Mouse (Mus musculus) C2C12 (cell line): ENCODE data around the gene Mindy4.
"Not testable (repeated sequence)": the region's sequence is repeated elsewhere in the genome, so short reads cannot be mapped to it uniquely, and the experiment has no call there.

Experiments used
- CEBPB ChIP-seq: IDR thresholded peaks from one replicate; pipeline ENCODE4 v1.6.1; 2011; ENCODE audit warnings: low read depth, mild to moderate bottlenecking, control low read depth, moderate library complexity
- CTCF ChIP-seq: IDR thresholded peaks from one replicate; pipeline ENCODE4 v1.5.1; 2011; ENCODE audit not compliant: control insufficient read depth, insufficient read depth, insufficient read length
- FOSL1 ChIP-seq: IDR thresholded peaks from one replicate; pipeline ENCODE4 v1.8.0; 2011; ENCODE audit warnings: mild to moderate bottlenecking, low read length; ENCODE audit not compliant: poor library complexity, insufficient read depth, severe bottlenecking
- MAX ChIP-seq: IDR thresholded peaks from one replicate; pipeline ENCODE4 v1.6.1; 2011; ENCODE audit warnings: mild to moderate bottlenecking, control low read depth
- MYOD1 ChIP-seq: IDR thresholded peaks from one replicate; pipeline ENCODE4 v1.6.1; 2011; ENCODE audit warnings: low read depth; ENCODE audit not compliant: control insufficient read depth, insufficient read length
- MYOG ChIP-seq: IDR thresholded peaks from one replicate; pipeline ENCODE4 v1.6.1; 2011; ENCODE audit not compliant: control insufficient read depth, insufficient read length; ENCODE audit errors: extremely low read depth
- USF1 ChIP-seq: IDR thresholded peaks from one replicate; pipeline ENCODE4 v1.6.1; 2011; ENCODE audit warnings: low read depth, mild to moderate bottlenecking, control low read depth, moderate library complexity

DNA sequence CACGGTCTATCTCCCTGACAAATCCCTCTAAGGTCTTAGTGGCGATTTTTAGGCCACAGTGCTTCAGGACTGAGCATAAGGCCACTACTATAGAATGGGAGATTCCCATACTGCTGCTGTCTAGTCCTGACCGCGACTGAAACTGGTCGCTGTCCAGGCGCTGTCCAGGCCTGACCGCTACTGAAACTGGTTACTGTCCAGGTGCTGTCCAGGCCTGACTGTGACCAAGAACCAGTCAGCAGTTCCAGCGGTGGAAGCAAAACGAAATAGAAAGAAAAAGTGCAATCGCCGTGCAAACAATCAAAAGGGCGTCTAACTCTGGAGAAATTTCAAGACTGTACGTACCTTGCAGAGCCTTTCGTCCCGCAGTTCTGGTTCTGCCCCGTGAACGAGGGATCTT is 15.4 kb upstream of the Mindy4 start:
- not testable (repeated sequence) for TF ChIP-seq CTCF, USF1, MAX, MYOG, CEBPB, MYOD1, FOSL1
